Mouse (Mus musculus): ENCODE data around the gene Ankle2.

GRCm38 (mm10) chr5:110203164-110203895 lies 27.5 kb upstream of the Ankle2 start:
- TF ChIP-seq CTCF (IDR thresholded peaks at IDR 0.05) (peak; percentile 40), POLR2A (IDR thresholded peaks at IDR 0.05; ENCODE audit: insufficient read depth, low read depth, low read length) (no peak)
